Mouse (Mus musculus) CD4-positive helper T cell, adult 2 months (primary cell): ENCODE measurements around the gene Cstf2t.

Source experiments
- DNase-seq: peaks from one replicate; pipeline ENCODE4 v3.0.0-alpha.2; 2012; ENCODE audit warnings: low read depth, missing footprints, low spot score

The Cstf2t gene

DNA sequence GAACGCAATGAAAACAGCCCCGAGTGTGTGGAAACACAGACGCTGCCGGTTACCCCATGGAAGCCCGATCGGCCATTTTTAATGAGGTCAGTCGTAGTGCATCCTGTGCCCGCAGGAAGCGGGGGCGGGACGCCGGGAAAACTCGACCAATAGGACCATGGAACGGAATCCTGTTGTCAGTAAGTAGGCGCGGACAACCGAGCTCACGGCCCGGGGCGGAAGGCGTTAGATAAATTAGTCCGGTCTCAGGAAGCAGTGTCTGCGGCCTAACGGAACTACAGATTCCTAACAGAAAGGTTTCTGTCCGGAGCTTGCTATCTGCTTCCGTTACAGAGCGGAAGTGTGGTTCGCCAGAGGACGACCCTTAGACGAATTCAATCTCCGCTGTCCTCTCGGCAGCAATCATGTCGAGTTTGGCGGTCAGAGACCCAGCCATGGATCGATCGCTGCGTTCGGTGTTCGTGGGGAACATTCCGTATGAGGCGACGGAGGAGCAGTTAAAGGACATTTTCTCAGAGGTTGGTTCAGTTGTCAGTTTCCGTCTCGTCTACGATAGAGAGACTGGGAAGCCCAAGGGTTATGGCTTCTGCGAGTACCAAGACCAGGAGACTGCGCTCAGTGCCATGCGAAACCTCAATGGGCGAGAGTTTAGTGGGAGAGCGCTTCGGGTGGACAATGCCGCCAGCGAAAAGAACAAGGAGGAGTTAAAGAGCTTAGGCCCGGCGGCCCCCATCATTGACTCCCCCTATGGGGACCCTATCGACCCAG lies at the start of gene Cstf2t:
TSS of gene Cstf2t (plus strand) at position 176 of the 768 bp plus-strand sequence.
- DNase-seq = peak; percentile 99

DNA sequence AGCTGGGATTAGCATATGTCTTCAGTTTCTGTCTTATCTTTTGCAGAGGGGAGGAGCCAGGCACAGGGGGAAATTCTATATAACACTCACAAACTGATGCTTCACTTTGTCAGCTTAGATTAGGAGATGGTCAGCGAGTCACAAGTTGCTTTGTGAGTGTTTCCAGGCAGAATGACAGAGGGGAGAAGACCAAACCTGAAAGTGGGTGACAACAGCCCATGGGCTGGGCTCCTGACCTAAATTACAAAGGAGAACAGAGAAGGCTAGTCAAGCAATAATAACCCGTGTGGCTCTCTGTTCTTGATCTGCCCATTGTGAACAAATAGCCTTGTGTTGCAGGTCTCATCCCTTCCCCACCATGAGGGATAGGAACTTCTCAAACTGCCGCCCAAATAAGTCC lies 43.7 kb upstream of the Cstf2t start:
- DNase-seq = no peak

DNA sequence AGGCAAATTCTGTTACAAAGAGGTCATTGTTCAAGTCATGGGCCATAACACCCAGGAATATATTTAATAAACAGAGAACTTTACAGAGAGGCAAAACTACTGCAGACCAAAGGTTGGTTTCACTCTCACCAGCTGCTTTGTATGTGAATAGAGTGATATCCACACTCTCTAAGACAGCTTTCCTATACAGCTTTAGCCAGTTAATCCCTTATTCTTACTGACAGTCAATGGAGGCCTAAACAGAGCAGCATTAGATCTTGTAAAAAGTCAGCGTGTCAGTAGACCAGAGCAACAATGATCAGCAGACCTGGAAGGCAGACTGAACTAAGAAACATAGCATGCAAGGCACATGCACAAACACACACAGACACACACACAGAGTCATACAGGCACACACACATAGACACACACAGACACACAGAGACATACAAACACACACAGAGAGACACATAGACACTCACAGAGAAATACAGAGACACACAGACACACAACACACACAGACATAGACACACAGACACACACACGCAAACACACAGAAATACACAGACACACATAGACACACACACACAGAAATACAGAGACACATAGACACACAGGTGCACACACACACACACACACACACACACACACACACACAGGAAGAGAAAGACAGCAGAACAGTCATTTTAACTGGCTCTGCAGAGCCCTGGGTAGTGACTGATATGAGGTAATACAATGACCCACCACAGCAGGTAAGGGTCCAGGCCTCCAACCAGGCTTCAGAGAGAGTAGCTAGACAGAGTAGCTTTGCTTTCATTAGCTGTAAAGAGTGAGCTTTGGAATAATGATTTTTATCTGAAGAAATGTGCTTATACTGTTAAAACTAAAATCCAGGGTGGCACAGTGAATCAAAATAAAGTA lies 41.4 kb upstream of the Cstf2t start:
- DNase-seq = no peak

DNA sequence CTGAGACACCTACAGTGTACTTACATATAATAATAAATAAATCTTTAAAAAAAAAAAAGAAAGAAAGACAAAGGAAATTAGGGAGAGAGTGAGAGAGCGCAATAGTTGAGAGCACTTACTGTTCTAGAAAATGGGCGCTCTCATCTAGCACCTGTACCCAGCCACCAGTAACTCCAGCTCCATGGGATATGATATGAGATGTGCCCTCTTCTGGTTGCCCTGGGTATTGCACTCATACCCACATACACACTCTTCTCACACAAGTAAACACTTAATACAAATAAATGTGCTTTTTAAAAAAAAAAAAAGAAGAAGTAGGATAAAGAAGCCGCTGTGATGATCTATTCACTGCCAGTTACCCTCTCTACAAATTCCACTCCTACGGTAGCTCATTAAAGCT lies 36.0 kb upstream of the Cstf2t start:
- DNase-seq = peak; percentile 24

DNA sequence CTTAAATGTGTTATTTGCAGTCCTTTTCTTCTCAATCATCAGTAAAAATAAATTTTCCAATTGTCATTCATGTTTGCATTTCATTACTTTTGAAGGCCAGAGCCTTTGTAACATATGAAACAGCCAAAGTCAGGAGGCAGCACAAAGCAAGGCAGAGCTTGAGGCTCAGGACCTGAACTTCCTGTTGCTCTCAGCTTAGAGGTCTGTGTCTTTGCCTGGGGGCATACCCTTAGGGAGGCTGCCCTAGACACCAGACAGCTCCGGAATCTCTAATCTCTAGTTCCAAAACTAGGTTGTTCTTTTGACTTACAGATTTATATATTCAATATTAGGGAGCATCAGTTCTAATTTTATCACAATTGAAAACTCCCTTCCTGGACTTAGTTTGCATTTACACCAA lies 17.9 kb upstream of the Cstf2t start:
- DNase-seq = no peak

DNA sequence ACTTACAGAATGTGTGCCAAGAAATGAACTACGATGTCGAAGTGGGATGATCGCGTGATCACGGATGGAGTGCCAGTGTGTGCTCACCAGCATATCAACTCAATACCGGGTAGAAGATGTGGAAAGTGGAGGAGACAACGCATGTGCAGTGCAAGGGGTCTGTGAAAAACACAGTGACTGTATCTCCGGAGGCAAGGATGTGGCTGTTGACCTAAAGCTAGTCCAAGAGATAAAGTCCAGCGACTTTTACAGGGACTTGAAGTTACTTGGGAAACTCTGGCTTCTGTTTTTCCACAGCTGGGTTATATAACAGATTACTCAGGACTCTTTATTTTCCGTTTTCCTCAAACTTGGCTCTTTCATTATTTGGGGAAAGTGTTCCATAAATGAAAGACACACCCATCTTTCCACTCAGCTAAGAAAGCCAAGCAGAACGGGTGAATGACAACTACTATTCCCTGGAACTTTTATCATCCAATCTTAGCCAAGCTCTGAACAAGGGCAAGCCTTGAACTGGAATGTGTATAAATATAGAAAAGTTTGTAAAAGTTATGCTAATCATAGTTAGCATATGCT lies 17.3 kb upstream of the Cstf2t start:
- no peak for DNase-seq

DNA sequence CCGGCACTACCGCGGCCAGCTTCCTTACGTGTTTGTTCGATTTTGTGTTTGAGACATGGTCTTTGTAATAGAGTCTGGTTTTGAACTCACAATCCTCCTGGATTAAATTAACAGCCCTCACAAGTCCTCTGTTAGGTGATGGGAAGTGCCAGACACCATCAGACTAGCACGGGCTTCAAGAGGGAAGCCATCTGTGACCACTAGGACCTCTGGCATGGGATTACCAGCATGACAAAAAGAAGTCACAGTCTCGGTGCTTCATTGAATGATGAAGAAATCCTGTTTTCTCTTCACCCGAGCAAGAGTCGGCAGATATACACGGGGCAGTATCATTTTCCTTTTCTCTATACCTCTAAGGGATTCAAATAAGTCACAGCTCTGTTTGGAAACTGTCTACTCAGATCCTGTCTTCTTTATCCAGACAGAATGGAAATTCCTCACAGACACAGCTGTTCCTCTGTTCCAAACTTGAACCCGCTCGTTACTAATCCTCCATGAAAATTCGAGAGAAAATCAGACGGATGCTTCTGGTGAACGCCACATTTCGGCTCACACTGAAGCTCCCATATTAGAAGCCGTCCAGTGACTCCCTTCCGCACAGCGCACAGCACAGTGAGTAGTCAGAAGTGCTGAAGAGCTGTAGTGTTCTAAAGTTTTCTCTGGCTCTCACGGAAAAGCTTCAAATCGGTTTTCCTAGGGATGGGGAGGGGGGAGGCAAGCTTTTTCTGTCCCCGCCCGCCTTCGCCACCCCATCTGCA lies 8.5 kb upstream of the Cstf2t start:
- no peak for DNase-seq

DNA sequence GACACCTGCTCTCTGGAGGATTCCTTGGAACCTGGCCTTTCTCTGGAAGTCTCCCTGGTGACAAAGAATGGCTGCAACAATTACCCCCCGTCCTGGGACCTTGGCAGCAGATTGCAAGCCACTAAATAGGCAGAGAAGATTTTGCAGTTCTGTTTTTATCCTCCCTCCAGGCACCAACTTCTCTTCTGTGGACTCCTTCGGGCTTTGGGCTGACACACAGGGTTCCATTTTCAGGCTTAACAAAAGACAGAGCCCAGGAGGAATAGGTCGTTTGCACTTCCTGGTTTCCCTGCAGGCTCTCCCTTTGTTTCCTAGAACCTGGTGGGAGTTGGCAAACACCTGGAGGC lies 7.9 kb upstream of the Cstf2t start:
- no peak for DNase-seq

DNA sequence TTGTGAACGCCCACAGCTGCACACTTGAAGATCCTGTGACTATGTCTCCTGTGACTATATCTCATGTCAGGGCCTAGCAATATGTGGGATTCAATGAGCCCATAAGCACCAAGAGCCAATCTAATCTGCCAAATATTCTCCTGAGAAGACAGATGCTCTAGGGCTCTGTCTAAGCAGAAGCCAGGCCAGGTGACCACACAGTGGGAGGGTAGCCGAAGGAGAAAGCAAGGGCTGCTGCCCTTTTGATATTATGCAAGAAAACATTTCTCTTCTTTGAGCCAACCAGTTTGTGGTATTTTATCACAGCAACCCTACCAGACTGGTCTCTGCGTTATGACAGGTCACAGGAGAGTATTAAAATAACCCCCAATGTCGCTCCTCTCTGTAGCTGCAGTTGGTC lies 6.5 kb upstream of the Cstf2t start:
- no peak for DNase-seq

DNA sequence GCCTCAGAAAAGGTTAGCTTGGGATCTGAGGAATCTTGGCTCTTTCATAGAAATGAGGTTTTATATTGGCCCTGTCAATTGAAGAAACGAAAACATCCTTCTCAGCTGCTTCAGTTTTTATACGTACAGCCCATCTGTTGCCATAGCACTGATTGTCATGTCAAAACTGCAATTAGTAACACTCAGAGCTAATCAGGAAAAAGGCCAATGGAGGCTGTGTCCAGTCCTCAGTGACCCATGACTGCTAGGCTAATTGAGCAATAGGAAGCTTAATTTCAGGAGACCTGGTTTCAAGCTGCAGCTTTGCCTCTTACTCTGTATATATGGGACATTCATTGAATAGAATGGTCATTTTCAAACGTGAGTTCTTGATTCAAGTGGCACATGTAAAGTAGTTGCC lies 4.4 kb upstream of the Cstf2t start:
- no peak for DNase-seq

DNA sequence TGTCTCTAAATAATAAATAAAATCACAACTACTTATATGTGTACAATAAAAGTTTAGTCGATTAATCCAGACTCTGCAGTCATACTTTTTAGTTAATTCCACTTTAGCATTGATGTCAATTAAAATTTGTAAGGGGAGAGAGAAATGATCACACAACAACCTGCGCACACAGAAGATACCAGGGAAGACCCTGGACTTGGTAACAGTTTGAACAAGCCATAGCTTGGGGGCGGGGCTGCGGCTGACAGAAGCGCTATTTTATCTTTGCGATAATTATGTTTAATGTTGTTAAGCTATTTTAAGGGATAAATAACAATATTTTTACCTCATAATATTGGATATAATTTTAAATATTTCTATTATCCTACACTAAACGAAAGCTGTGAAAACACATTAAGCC lies 411 bp upstream of the Cstf2t start:
- no peak for DNase-seq

DNA sequence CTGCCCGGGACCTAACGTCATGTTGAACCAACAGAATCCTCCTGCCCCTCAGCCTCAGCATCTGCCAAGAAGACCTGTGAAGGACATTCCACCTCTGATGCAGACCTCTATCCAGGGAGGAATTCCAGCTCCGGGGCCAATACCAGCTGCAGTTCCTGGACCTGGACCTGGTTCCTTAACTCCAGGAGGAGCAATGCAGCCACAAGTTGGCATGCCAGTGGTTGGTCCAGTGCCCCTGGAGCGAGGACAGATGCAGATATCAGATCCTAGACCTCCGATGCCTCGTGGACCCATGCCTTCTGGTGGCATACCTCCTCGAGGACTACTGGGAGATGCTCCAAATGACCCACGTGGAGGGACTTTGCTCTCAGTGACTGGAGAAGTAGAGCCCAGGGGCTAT lies 1.1 kb downstream of the Cstf2t start:
- DNase-seq = no peak

DNA sequence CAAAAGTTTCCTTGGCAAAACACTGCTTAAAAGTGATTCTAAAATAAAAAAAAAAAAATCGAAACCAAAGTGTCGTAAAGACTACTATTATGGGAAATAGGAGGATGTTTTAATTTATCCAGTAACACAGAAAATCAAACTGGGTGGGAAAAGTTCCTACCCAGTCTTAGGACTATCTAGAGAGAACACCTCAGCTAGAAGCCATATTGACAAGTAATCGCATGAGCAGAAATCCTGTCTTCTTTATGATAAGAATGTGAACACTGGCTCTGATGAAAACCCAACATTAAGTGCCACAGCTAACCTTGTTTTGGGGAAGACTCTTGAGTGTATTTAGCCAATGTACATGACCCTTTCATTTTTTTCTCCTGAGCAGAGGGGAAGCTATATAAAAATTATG lies 15.2 kb downstream of the Cstf2t start:
- DNase-seq = no peak

DNA sequence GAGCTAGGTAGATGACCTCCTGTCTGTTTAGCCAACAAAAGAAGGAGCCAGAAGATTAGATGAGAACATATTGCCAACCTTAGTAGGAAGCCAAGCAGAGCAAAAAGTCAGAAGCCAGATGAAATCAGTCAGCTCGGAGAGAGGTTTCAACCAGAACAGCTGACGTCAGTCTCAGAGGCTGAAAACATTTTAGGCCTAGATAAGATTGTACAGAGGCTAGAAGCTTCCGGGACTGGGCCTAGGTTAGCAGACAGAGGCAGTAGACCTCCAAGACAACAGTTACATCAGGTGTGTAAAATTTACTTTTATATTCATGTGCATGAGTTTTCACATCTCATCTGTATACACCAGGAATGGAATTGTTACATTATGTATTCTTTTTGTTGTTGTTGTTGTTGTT lies 16.7 kb downstream of the Cstf2t start:
- no peak for DNase-seq

DNA sequence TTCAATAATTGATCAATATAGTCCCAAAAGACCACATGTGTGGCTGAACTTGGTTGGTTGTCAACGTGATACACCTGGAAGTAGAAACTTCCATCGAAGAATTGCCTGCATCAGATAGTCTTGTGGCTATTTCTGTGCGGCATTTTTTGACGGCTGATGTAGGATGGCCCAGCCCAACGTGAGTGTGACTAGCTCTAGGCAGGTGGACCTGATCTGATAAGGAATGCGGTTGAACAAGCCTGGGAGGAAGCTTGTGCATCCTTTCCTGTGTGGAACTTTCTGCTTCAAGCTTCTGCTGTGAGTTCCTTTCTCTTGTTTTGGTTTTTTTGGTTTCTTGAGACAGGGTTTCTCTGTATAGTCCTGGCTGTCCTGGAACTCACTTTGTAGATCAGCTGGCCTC lies 22.1 kb downstream of the Cstf2t start:
- no peak for DNase-seq

DNA sequence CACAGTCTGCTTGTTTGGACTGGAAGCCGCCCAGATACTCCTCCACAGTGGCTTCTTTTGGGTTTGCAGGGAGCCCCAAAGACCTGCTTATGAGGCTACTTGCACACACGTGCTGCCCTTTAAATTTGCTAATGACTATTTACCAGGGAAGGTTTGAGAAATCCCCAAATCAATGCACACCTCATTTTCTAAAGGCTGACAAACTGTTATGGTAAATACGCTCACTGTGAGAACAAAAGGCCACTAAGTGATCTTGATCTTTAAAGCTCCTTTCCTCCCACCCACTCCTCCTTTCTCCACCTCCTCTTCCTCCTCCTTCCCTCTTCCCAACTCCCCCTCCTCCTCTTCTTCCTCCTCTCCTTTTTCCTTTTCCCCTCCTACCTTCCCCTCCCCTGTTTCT lies 23.4 kb downstream of the Cstf2t start:
- no peak for DNase-seq

DNA sequence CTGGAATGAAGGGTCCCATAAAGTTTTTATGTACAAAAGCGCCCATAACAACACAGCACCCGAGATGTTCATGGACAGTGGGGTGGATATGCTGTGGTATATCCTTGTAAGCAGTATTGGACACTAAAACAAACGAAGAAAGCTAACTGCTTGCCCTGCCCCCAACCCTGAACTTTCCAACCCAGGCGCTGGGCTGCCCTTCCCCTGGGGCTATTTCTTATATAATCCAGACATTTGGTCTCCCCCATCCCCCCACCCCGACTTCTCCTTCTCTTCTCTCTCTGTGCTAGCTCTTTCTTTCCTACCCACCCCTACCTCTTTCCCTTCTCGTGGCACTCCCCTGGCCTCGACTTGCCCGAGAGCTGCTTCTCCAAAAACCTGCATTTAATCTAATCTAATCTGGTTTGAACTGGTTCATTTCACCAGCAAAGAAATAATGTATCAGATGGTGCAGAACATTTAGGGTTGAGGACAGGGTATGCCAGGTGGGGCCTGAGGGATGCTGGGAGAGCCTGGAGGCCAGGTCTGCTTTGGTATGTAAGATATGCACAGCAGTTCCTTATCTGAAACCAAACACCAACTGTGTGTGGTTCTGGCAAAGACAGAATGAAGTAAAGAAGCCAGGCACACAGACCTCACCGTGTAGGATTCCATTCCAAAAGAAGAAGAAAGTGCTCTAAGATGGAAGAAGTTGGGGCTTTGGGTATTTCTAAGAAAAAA lies 24.4 kb downstream of the Cstf2t start:
- no peak for DNase-seq

DNA sequence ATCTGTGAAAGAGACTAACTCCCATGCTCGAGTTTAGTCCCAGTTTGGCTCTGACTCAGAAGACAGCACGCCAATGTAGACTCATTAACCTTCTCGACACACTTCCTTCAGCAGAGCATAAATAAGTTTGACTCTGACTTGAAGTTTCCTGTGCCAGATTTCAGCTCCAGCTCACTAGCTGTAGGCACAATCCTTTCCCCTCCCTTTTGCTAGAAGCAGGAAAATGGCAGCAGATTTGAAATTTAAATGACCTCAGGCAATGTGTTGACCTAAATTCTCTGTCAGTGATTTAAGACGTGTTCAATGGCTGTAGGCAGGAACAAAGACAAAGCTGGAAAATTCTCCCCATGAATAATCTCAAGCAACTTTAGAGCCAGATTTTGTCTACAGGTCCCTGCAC lies 32.1 kb downstream of the Cstf2t start:
- no peak for DNase-seq

DNA sequence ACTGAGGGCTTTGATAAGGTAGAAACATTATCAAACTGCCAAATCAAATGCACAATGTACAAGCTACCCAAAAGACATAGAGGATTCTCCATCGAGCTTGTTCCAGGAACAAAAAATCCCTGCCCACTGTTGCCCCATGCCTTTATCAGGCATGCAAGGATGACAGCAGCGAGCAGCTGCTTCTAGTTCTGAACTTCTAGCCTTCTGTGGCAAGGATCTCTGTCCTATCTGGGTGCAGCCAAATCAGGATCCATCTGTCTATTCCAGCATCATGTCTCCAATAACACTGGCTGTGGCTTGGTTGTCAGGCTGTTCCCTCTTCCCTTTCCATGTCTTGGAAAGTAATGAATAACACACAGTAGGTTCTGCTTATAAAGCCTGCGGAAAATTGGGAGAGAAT lies 42.0 kb downstream of the Cstf2t start:
- no peak for DNase-seq

DNA sequence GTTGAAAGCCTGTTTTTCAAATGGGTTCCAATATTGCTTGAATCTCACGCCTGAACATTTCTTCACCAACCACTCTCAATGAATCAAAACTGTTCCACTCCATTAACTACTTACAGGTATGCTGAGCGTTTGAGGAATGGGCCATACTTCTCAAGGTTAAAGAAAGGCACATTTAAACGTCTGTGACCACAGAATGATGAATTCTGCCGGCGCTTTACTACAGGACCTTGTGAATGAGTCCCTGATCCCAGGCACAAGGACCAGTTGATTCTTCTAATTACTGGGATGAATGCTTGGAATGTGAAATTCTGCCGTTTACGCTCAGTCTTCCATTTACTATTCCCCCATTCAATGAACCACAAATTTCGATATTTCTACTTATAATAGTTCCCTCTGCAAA lies 50.0 kb downstream of the Cstf2t start:
- DNase-seq = no peak

DNA sequence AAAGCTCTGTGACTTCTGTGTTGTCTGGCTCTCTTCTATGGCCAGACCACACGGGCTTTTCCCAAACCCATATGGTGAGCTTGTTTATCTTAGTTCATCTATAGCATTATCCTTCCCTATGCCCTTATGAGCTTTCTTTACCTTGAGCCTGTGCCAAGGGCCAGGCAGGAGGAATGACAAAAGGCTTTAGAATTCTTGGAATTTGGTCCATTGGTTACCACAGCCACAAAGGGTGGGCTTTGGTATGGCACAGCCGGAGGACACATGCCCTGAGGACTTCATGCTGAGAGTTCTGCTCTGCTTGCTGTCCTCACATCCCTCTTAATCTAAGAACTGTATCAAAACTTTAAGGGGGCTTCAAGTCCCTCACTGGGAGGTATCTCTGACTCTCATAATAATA lies 53.7 kb downstream of the Cstf2t start:
- DNase-seq = no peak
